Mouse (Mus musculus): ENCODE data around the gene Klhl23. TPM values are rescaled to one million over a fixed set of nuclear protein-coding genes. Genes with fewer than 3 reads are reported as not detected.

Gene Klhl23
- not detected in 2 replicates for polyA plus RNA-seq (2012; ENCODE audit: insufficient read depth, insufficient read length, low replicate concordance, missing spikeins)

GRCm38 (mm10) chr2:69821711-69822110 is at the start of gene Klhl23:
Gene Klhl23, plus strand, starts transcription at chr2:69821944.
- H3K4me3 ChIP-seq (ENCODE audit: insufficient read depth, low read depth, low read length): peak within 1 kb of the TSS; percentile 100
- H3K27ac ChIP-seq (ENCODE audit: insufficient read depth, low read depth, low read length): peak within 1 kb of the TSS; percentile 84
- H3K4me1 ChIP-seq (ENCODE audit: control insufficient read depth, insufficient read depth, low read length): peaks cover 9% of the 10 kb centered on the region
- WGBS: 19% methylated on average over 8 of the region's 8 CpGs
- TF ChIP-seq POLR2A (IDR thresholded peaks at IDR 0.05; ENCODE audit: insufficient read depth, low read depth, low read length) (no peak), CTCF (IDR thresholded peaks at IDR 0.05; ENCODE audit: insufficient read depth, low read depth, low read length) (no peak)

- no peak overlapping the region for H3K4me3 ChIP-seq (ENCODE audit: insufficient read depth, low read depth, low read length)
- H3K27ac ChIP-seq (ENCODE audit: insufficient read depth, low read depth, low read length): no peak overlapping the region
- H3K4me1 ChIP-seq (ENCODE audit: control insufficient read depth, insufficient read depth, low read length): no peaks in the 10 kb centered on the region
- TF ChIP-seq POLR2A (IDR thresholded peaks at IDR 0.05; ENCODE audit: insufficient read depth, low read depth, low read length) (no peak), CTCF (IDR thresholded peaks at IDR 0.05; ENCODE audit: insufficient read depth, low read depth, low read length) (no peak)
- WGBS: 95% methylated on average over 3 of the region's 3 CpGs
Observed at GRCm38 (mm10) chr2:69773331-69773730, 48.4 kb upstream of the Klhl23 start.

GRCm38 (mm10) chr2:69777985-69778835 is 43.5 kb upstream of the Klhl23 start:
- 70% methylated on average over 7 of the region's 7 CpGs for WGBS
- TF ChIP-seq POLR2A (IDR thresholded peaks at IDR 0.05; ENCODE audit: insufficient read depth, low read depth, low read length) (no peak), CTCF (IDR thresholded peaks at IDR 0.05; ENCODE audit: insufficient read depth, low read depth, low read length) (no peak)
- H3K4me1 ChIP-seq (ENCODE audit: control insufficient read depth, insufficient read depth, low read length): no peaks in the 10 kb centered on the region
- no peak overlapping the region for H3K4me3 ChIP-seq (ENCODE audit: insufficient read depth, low read depth, low read length)
- H3K27ac ChIP-seq (ENCODE audit: insufficient read depth, low read depth, low read length): no peak overlapping the region

- H3K4me1 ChIP-seq (ENCODE audit: control insufficient read depth, insufficient read depth, low read length): no peaks in the 10 kb centered on the region
- H3K27ac ChIP-seq (ENCODE audit: insufficient read depth, low read depth, low read length): no peak overlapping the region
- no peak for TF ChIP-seq CTCF (IDR thresholded peaks at IDR 0.05; ENCODE audit: insufficient read depth, low read depth, low read length)
- no peak for TF ChIP-seq POLR2A (IDR thresholded peaks at IDR 0.05; ENCODE audit: insufficient read depth, low read depth, low read length)
- H3K4me3 ChIP-seq (ENCODE audit: insufficient read depth, low read depth, low read length): no peak overlapping the region
- WGBS: 52% methylated on average over 5 of the region's 5 CpGs
Observed at GRCm38 (mm10) chr2:69778836-69779177, 42.9 kb upstream of the Klhl23 start.

GRCm38 (mm10) chr2:69788974-69789373 is 32.8 kb upstream of the Klhl23 start:
- H3K4me3 ChIP-seq (ENCODE audit: insufficient read depth, low read depth, low read length): peak overlapping the region; percentile 51
- TF ChIP-seq CTCF (IDR thresholded peaks at IDR 0.05; ENCODE audit: insufficient read depth, low read depth, low read length) (no peak), POLR2A (IDR thresholded peaks at IDR 0.05; ENCODE audit: insufficient read depth, low read depth, low read length) (no peak)
- peaks cover 6% of the 10 kb centered on the region; the same call in 1 of the 2 replicates for H3K4me1 ChIP-seq (ENCODE audit: control insufficient read depth, insufficient read depth, low read length)
- no peak overlapping the region for H3K27ac ChIP-seq (ENCODE audit: insufficient read depth, low read depth, low read length)
- 9% methylated on average over 9 of the region's 9 CpGs for WGBS

GRCm38 (mm10) chr2:69789429-69790069 is 32.2 kb upstream of the Klhl23 start, which contains the start of the genes Ccdc173 and Phospho2:
Gene Ccdc173, minus strand, starts transcription at chr2:69789575.
Gene Phospho2, plus strand, starts transcription at chr2:69789623.
- TF ChIP-seq POLR2A (IDR thresholded peaks at IDR 0.05; ENCODE audit: insufficient read depth, low read depth, low read length): peak; percentile 75; the same call in 1 of the 2 replicates
- TF ChIP-seq CTCF (IDR thresholded peaks at IDR 0.05; ENCODE audit: insufficient read depth, low read depth, low read length): no peak
- H3K4me1 ChIP-seq (ENCODE audit: control insufficient read depth, insufficient read depth, low read length): peaks cover 6% of the 10 kb centered on the region; the same call in 1 of the 2 replicates
- 1% methylated on average over 48 of the region's 48 CpGs for WGBS
- H3K27ac ChIP-seq (ENCODE audit: insufficient read depth, low read depth, low read length): peak within 1 kb of the TSS; percentile 85
- peak within 1 kb of the TSS; percentile 51 for H3K4me3 ChIP-seq (ENCODE audit: insufficient read depth, low read depth, low read length)

- Histone ChIP-seq H3K4me1 (ENCODE audit: control insufficient read depth, insufficient read depth, low read length) (peaks cover 6% of the 10 kb centered on the region; the same call in 1 of the 2 replicates), H3K4me3 (ENCODE audit: insufficient read depth, low read depth, low read length) (0 out of 2 replicates have a peak overlapping the region, but pooled peaks have one; percentile 24), H3K27ac (ENCODE audit: insufficient read depth, low read depth, low read length) (no peak overlapping the region)
- peak; percentile 48; the same call in 1 of the 2 replicates for TF ChIP-seq CTCF (IDR thresholded peaks at IDR 0.05; ENCODE audit: insufficient read depth, low read depth, low read length)
- no peak for TF ChIP-seq POLR2A (IDR thresholded peaks at IDR 0.05; ENCODE audit: insufficient read depth, low read depth, low read length)
- WGBS: 2% methylated on average over 10 of the region's 10 CpGs
Observed at GRCm38 (mm10) chr2:69790285-69790684, 31.5 kb upstream of the Klhl23 start.

- H3K4me1 ChIP-seq (ENCODE audit: control insufficient read depth, insufficient read depth, low read length): peaks cover 6% of the 10 kb centered on the region; the same call in 1 of the 2 replicates
- TF ChIP-seq CTCF (IDR thresholded peaks at IDR 0.05; ENCODE audit: insufficient read depth, low read depth, low read length): no peak
- TF ChIP-seq POLR2A (IDR thresholded peaks at IDR 0.05; ENCODE audit: insufficient read depth, low read depth, low read length): no peak
- no peak overlapping the region for H3K27ac ChIP-seq (ENCODE audit: insufficient read depth, low read depth, low read length)
- WGBS: 68% methylated on average over 4 of the region's 4 CpGs
- H3K4me3 ChIP-seq (ENCODE audit: insufficient read depth, low read depth, low read length): no peak overlapping the region
Observed at GRCm38 (mm10) chr2:69790722-69791121, 31.0 kb upstream of the Klhl23 start.

GRCm38 (mm10) chr2:69802911-69803312 is 18.8 kb upstream of the Klhl23 start:
- TF ChIP-seq POLR2A (IDR thresholded peaks at IDR 0.05; ENCODE audit: insufficient read depth, low read depth, low read length): no peak
- peak; percentile 43; the same call in 1 of the 2 replicates for TF ChIP-seq CTCF (IDR thresholded peaks at IDR 0.05; ENCODE audit: insufficient read depth, low read depth, low read length)
- no peaks in the 10 kb centered on the region for H3K4me1 ChIP-seq (ENCODE audit: control insufficient read depth, insufficient read depth, low read length)
- 67% methylated on average over 5 of the region's 5 CpGs for WGBS
- H3K27ac ChIP-seq (ENCODE audit: insufficient read depth, low read depth, low read length): no peak overlapping the region
- peak overlapping the region; percentile 16 for H3K4me3 ChIP-seq (ENCODE audit: insufficient read depth, low read depth, low read length)

Measured in olfactory bulb, adult 2 months (tissue).